Mouse (Mus musculus) forebrain, embryonic 14.5 days (tissue): ENCODE data around the gene Ndufa5. TPM values are rescaled to one million over a fixed set of nuclear protein-coding genes. Genes with fewer than 3 reads are reported as not detected.

Source experiments
- ATAC-seq: fragments of 200-750 bp; cut with Nextera tagmentation; 2 replicates; pipeline ENCODE4 v1.8.0; 2017; ENCODE audit warnings: mild to moderate bottlenecking, moderate library complexity
- DNase-seq: peaks from one replicate; pipeline ENCODE4 v3.0.0-alpha.2; 2015; ENCODE audit warnings: low spot score
- H3K27ac ChIP-seq: fragments of 300-500 bp; sonication (generic); 2 replicates; pipeline ENCODE4 v1.5.1; 2014; ENCODE audit warnings: low read depth, mild to moderate bottlenecking, control low read depth, low read length, moderate library complexity
- H3K27me3 ChIP-seq: fragments of 300-500 bp; sonication (generic); replicated peaks from 2 replicates; pipeline ENCODE4 v1.6.1; 2014; ENCODE audit warnings: low read length, control low read depth, mixed read lengths; ENCODE audit not compliant: control insufficient read depth, insufficient read depth
- H3K36me3 ChIP-seq: fragments of 300-500 bp; sonication (generic); 2 replicates; pipeline ENCODE4 v1.6.1; 2014; ENCODE audit warnings: low read length, control low read depth; ENCODE audit not compliant: control insufficient read depth, insufficient read depth
- H3K4me1 ChIP-seq: fragments of 300-500 bp; sonication (generic); 2 replicates; pipeline ENCODE4 v1.6.1; 2014; ENCODE audit warnings: antibody characterized with exemption, low read length, control low read depth; ENCODE audit not compliant: control insufficient read depth, insufficient read depth
- H3K4me2 ChIP-seq: fragments of 300-500 bp; sonication (generic); 2 replicates; pipeline ENCODE4 v1.6.1; 2014; ENCODE audit warnings: mild to moderate bottlenecking, control low read depth, low read length
- H3K4me3 ChIP-seq: fragments of 300-500 bp; sonication (generic); 2 replicates; pipeline ENCODE4 v1.5.1; 2014; ENCODE audit warnings: low read depth, low read length, control low read depth
- H3K9ac ChIP-seq: fragments of 300-500 bp; sonication (generic); 2 replicates; pipeline ENCODE4 v1.6.1; 2014; ENCODE audit warnings: mild to moderate bottlenecking, low read length, control low read depth, moderate library complexity
- H3K9me3 ChIP-seq: fragments of 300-500 bp; sonication (generic); replicated peaks from 2 replicates; pipeline ENCODE4 v1.6.1; 2016; ENCODE audit warnings: low read length, control low read depth, mixed read lengths; ENCODE audit not compliant: control insufficient read depth
- WGBS: fragments of 180-500 bp; shearing (Covaris S2); extraction: QIAGEN DNeasy Blood & Tissue Kit; methylation state at CpG from one replicate; pipeline ENCODE4 v1.1.7; 2014; 5-methylcytosine and 5-hydroxymethylcytosine counted together
- polyA plus RNA-seq: library from polyadenylated mRNA; unstranded; fragments of >200 nt; fragmentation: Nextera tagmentation; extraction: Ambion mirVana; gene quantifications from 2 replicates; pipeline ENCODE4 v1.2.1, GENCODE M21; 2014

Gene Ndufa5
- polyA plus RNA-seq, 1 experiment from 2014 or later: 346 TPM

GRCm38 (mm10) chr6:24486530-24486929, 41.3 kb downstream of the Ndufa5 start:
- H3K4me2 ChIP-seq: no peak overlapping the region
- no peaks in the 10 kb centered on the region for H3K27me3 ChIP-seq
- ATAC-seq (no peak), DNase-seq (no peak)
- no peaks in the 10 kb centered on the region for H3K4me1 ChIP-seq
- H3K9me3 ChIP-seq: no peaks in the 10 kb centered on the region
- H3K36me3 ChIP-seq: no peaks in the 10 kb centered on the region
- H3K4me3 ChIP-seq: no peak overlapping the region
- no peak overlapping the region for H3K27ac ChIP-seq
- no peak overlapping the region for H3K9ac ChIP-seq
- WGBS: 85% methylated on average over 5 of the region's 5 CpGs

GRCm38 (mm10) chr6:24470571-24471132, 57.2 kb downstream of the Ndufa5 start:
- no peaks in the 10 kb centered on the region for H3K9me3 ChIP-seq
- no peak overlapping the region for H3K9ac ChIP-seq
- peak; percentile 70 for DNase-seq
- no peaks in the 10 kb centered on the region for H3K36me3 ChIP-seq
- no peak overlapping the region for H3K4me2 ChIP-seq
- H3K27ac ChIP-seq: no peak overlapping the region
- H3K4me1 ChIP-seq: peaks cover 7% of the 10 kb centered on the region
- no peaks in the 10 kb centered on the region for H3K27me3 ChIP-seq
- no peak overlapping the region for H3K4me3 ChIP-seq
- peak; percentile 80; the same call in 1 of the 2 replicates for ATAC-seq
- 5% methylated on average over 1 of the region's 1 CpGs for WGBS

GRCm38 (mm10) chr6:24470135-24470534, 57.7 kb downstream of the Ndufa5 start:
- H3K27ac ChIP-seq: peak overlapping the region; percentile 27; the same call in 1 of the 2 replicates
- no peak for ATAC-seq
- H3K36me3 ChIP-seq: no peaks in the 10 kb centered on the region
- no peak overlapping the region for H3K4me2 ChIP-seq
- DNase-seq: peak; percentile 59
- no peaks in the 10 kb centered on the region for H3K9me3 ChIP-seq
- H3K27me3 ChIP-seq: no peaks in the 10 kb centered on the region
- no peak overlapping the region for H3K4me3 ChIP-seq
- H3K9ac ChIP-seq: no peak overlapping the region
- WGBS: 59% methylated on average over 2 of the region's 2 CpGs
- H3K4me1 ChIP-seq: peaks cover 7% of the 10 kb centered on the region

Other genes starting within 250 kb of the Ndufa5 start
- 2.0 and 2.1 TPM in 2 replicates for gene Iqub, start 12.9 kb downstream of the Ndufa5 start, polyA plus RNA-seq
- 0.06 TPM in 1 of 2 replicates, not detected in the other for gene Asb15, start 131 bp upstream of the Ndufa5 start, polyA plus RNA-seq
- not detected in 2 replicates for gene Lmod2, start 69.7 kb upstream of the Ndufa5 start, polyA plus RNA-seq
- 38.4 and 46.6 TPM in 2 replicates for gene Wasl, start 137.0 kb upstream of the Ndufa5 start, polyA plus RNA-seq
- gene Hyal6, start 205.2 kb upstream of the Ndufa5 start, polyA plus RNA-seq: not detected in 2 replicates
- gene Hyal4, start 220.3 kb upstream of the Ndufa5 start, polyA plus RNA-seq: not detected in 2 replicates